Mouse (Mus musculus): ENCODE results near the gene Wwox.

The Wwox gene

GRCm38 (mm10) chr8:115226781-115227583, 787.5 kb downstream of the Wwox start:
- DNase-seq (ENCODE audit: low spot score in 2 of 2), result no peak

- no peak for DNase-seq (ENCODE audit: low spot score in 2 of 2)
These were observed 789.4 kb downstream of the Wwox start for GRCm38 (mm10) chr8:115228903-115229302.

- no peak for DNase-seq (ENCODE audit: low spot score in 2 of 2)
These were observed 794.6 kb downstream of the Wwox start for GRCm38 (mm10) chr8:115234068-115234467.

GRCm38 (mm10) chr8:115237596-115237995, 798.1 kb downstream of the Wwox start:
- no peak for DNase-seq (ENCODE audit: low spot score in 2 of 2)

GRCm38 (mm10) chr8:115243465-115244027, 804.1 kb downstream of the Wwox start:
- no peak for DNase-seq (ENCODE audit: low spot score in 2 of 2)

- DNase-seq (ENCODE audit: low spot score in 2 of 2), result no peak
These were observed 810.4 kb downstream of the Wwox start for GRCm38 (mm10) chr8:115249688-115250366.

- no peak for DNase-seq (ENCODE audit: low spot score in 2 of 2)
These were observed 816.1 kb downstream of the Wwox start for GRCm38 (mm10) chr8:115255550-115255949.

- DNase-seq (ENCODE audit: low spot score in 2 of 2), result no peak
These were observed 818.0 kb downstream of the Wwox start for GRCm38 (mm10) chr8:115257417-115257816.

- DNase-seq (ENCODE audit: low spot score in 2 of 2), result no peak
These were observed 820.4 kb downstream of the Wwox start for GRCm38 (mm10) chr8:115259806-115260205.

- no peak for DNase-seq (ENCODE audit: low spot score in 2 of 2)
These were observed 827.7 kb downstream of the Wwox start for GRCm38 (mm10) chr8:115267196-115267595.

GRCm38 (mm10) chr8:115269601-115270000, 830.1 kb downstream of the Wwox start:
- no peak for DNase-seq (ENCODE audit: low spot score in 2 of 2)

GRCm38 (mm10) chr8:115273976-115274375, 834.5 kb downstream of the Wwox start:
- DNase-seq (ENCODE audit: low spot score in 2 of 2), result no peak

GRCm38 (mm10) chr8:115276281-115276680, 836.8 kb downstream of the Wwox start:
- no peak for DNase-seq (ENCODE audit: low spot score in 2 of 2)

GRCm38 (mm10) chr8:115278291-115278690, 838.8 kb downstream of the Wwox start:
- no peak for DNase-seq (ENCODE audit: low spot score in 2 of 2)

GRCm38 (mm10) chr8:115290224-115290623, 850.8 kb downstream of the Wwox start:
- no peak for DNase-seq (ENCODE audit: low spot score in 2 of 2)

- no peak for DNase-seq (ENCODE audit: low spot score in 2 of 2)
These were observed 857.3 kb downstream of the Wwox start for GRCm38 (mm10) chr8:115296760-115297159.

- DNase-seq (ENCODE audit: low spot score in 2 of 2), result peak in 1 of 2 experiments; percentile 9
These were observed 863.0 kb downstream of the Wwox start for GRCm38 (mm10) chr8:115302484-115302883.

- no peak for DNase-seq (ENCODE audit: low spot score in 2 of 2)
These were observed 868.0 kb downstream of the Wwox start for GRCm38 (mm10) chr8:115307412-115307811.

- DNase-seq (ENCODE audit: low spot score in 2 of 2), result no peak
These were observed 871.5 kb downstream of the Wwox start for GRCm38 (mm10) chr8:115311003-115311402.

GRCm38 (mm10) chr8:115312371-115312770, 872.9 kb downstream of the Wwox start:
- no peak for DNase-seq (ENCODE audit: low spot score in 2 of 2)

- no peak for DNase-seq (ENCODE audit: low spot score in 2 of 2)
These were observed 883.0 kb downstream of the Wwox start for GRCm38 (mm10) chr8:115322501-115322900.

- no peak for DNase-seq (ENCODE audit: low spot score in 2 of 2)
These were observed 891.2 kb downstream of the Wwox start for GRCm38 (mm10) chr8:115330671-115331070.

- no peak for DNase-seq (ENCODE audit: low spot score in 2 of 2)
These were observed 894.5 kb downstream of the Wwox start for GRCm38 (mm10) chr8:115333972-115334371.

All from cerebellum, postnatal 4 days (tissue).